Mouse (Mus musculus) cerebellum, adult 9-11 months (tissue): Measurements from ENCODE around the gene Rce1.

Experiments used
- DNase-seq: peaks from one replicate; pipeline ENCODE4 v3.0.0; 2022

Rce1 gene

GRCm38 (mm10) chr19:4625179-4625828 lies at the start of gene Rce1:
TSS of gene Rce1 (minus strand) at chr19:4625641.
- DNase-seq, result peak; percentile 88

DNA sequence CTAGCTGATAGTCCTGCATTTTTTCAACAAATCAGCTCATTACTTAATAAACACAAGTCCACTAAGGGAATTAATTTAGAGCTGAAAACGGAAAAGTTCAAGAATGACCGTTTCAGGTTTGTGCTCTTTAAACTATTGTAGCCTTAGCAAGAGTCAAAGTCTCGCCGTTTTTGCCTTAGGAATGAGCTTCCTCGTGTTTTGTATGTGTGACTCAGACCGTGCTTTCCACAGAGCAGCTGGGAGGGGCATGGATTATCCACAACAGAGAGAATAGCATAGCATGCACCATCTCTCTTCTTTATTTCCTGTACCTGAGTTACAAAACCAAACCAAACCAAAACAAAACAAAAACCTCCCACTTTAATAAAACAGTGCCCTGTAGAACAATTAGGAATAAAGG lies 47.0 kb upstream of the Rce1 start:
- DNase-seq, result no peak

GRCm38 (mm10) chr19:4670776-4671175 lies 45.3 kb upstream of the Rce1 start:
- DNase-seq, result no peak

DNA sequence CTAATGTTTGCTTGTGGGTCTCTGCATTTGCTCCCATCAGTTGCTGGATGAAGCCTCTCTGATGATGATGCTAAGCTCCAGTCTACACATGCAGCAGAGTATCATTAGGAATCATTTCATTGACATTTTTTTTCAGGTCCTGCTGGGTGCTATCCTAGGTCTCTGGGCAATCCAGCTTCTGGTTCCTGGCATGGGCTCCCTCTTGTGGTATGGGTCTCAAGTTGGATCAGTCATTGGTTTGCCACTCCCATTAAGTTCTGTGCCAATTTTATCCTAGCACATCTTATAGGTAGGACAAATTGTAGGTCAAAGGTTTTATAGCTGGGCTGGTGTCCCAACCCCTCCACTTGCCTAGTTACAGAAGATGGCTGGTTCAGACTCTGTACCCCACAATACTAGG lies 41.4 kb upstream of the Rce1 start:
- no peak for DNase-seq

DNA sequence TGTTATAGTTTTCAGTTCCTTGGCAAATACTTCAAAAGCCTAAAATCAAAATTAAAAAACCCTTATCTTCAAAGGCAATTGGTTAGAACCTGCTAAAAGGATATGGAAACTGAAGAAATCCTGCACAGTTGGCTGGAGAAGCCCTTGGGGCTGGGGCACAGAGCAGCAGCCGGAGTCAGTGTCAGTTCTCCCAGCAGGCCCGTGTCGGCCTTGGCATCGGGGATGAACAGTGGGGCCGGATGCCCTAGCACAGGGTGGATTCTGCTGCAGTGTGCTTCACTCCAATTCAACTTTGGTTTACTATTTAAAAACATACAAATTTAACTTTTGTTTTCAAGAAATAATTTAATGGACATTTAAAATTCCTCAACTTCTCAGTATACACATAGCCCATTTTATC lies 32.7 kb upstream of the Rce1 start:
- DNase-seq, result peak; percentile 38

DNA sequence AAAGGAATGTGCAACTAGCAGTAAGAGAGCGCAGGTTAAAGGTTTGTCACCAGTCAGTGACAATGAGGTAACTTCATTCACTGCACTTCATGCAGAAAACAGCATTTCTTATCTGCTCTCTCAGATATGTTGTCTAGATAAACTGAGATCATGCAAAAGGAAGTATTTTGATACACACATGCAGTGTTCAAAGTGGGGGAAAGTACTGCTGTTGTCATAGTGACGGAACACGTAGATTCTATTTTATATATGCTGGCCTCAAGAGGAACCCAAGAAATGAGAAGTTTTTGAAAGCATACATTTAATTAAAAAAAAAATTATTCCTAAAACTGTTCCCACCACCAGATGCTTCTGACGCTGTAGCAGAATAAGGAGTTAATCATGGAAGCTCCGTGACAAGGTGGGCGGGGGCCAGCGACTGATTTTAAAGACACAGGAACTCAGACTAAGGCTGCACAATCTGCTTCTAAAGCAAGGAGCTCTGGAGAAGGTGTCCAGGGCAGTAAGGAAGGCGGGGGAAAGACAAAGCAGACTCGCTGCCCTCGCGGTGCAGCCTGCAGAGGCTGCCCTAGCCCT lies 21.6 kb upstream of the Rce1 start:
- no peak for DNase-seq

DNA sequence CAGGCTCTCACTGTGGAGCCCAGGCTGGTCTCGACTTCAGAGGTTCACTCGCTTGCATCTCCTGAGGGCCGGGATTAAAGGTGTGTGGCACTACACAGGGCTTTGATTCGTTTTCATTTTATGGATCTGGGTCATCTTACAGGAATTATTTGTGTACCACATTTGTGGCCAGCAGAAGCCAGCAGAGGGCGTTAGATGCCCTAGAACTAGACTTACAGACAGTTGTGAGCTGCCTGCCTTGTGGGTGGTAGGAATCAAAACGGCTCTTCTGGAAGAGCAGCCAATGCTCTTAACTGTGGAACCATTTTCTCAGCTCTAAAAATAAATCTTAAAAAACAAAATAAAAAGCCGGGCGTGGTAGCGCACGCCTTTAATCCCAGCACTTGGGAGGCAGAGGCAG lies 18.8 kb upstream of the Rce1 start:
- peak; percentile 63 for DNase-seq

DNA sequence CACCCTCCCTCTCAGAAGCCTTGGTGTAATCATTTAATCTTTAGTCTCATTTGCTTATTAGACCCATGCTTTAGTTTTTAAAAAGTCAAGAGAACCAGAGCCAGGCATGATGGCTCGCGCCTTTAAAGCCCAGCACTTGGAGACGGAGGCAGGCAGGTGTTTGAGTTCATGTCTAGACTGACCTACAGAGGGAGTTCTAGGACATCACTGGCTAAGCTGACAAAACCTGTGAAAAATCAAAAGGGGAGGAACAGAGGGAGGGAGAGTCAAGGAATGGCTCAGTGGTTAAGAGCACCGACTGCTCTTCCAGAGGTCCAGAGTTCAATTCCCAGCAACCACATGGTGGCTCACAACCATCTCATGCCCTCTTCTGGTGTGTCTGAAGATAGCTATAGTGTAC lies 10.5 kb upstream of the Rce1 start:
- DNase-seq, result no peak

DNA sequence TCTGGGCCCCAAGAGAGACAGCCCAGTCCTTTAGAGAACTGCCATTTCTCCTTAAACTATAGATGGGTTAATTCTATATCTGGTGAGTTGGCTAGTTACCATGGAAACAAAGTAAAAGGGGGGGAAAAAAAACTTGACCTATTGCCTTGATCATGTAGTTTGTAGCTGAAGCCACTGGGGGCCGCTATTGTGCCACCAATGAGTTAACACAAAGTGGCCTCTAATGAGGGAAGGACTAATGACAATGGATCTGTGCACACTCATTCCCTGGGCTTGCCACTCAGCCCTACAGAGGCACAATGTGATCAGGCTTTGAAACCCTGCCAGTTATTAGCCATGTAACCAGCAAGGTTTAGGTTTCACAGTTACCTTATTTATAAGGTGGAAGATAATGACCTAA lies 3.4 kb upstream of the Rce1 start:
- peak; percentile 81 for DNase-seq

DNA sequence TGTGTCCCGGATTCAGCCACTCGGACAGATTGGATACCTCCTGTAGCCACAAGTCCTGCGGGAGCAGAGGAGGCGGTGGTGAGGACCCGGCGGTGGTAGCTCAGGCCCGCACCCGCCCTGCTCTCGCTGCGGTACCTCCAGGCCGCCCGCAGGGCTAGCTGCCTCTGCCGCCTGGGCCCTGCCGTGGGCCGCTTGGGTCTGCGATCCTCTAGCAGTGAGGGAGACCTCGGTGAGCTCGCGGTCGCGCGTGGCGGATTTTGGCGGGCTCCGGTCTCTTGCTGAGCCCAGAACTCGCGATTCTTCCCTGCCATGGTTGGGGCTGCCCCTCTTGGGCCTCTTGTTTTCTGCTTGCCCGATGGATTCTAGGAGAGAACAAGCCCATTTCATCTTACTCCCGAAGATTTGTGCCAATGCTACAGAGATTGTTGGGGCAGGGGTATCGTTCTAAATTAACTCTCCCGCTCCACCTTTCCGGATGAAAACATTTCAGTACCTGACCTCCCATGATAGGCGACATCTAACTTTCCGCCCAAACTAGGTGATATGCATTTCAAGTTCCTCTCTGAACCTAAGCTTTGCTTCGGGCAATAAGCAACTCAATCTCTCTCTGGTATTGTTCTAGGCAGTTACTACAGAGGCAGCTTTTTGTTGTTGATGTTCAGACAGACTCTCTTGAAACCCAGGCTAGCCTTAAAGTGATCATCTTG lies 541 bp upstream of the Rce1 start:
- DNase-seq, result no peak

DNA sequence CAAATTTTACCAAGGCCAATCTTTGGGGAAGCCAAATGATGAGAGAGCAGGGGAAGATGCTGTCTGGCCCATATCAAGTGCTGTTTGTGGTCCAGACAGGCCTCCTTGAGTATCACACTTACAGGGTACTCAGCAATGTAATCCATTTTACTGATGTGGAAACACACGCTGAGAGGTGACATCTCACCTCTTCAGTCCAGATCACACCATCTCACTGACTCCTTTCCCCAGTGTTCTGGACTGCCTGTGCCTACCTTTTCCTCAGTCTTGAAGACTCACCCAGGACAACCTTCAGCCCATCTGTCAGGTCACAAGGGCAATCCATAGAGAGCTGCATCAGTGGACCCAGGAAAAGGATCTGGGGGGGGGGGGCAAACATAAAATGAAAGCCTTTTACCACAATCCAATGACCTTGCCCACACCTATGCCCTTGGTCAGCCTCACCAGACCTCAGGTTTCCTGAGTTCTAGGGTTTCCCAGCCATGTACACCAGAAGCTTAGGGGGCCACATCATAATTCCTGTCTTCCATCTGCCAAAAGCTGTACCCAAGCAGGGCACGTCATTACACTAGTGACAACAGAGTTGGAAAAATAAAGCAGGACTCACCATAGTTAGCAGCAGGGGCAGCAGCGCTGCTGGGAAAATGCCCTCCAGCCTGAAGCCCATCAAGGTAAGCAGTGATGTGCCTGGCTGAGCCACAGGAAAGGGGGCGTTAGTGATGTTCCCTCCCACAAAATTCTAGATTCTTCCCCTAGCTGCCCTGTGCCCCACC lies 849 bp downstream of the Rce1 start:
- DNase-seq, result no peak

GRCm38 (mm10) chr19:4624006-4624405 lies 1.4 kb downstream of the Rce1 start:
- DNase-seq, result no peak

GRCm38 (mm10) chr19:4623419-4623818 lies 2.0 kb downstream of the Rce1 start:
- peak; percentile 45 for DNase-seq

DNA sequence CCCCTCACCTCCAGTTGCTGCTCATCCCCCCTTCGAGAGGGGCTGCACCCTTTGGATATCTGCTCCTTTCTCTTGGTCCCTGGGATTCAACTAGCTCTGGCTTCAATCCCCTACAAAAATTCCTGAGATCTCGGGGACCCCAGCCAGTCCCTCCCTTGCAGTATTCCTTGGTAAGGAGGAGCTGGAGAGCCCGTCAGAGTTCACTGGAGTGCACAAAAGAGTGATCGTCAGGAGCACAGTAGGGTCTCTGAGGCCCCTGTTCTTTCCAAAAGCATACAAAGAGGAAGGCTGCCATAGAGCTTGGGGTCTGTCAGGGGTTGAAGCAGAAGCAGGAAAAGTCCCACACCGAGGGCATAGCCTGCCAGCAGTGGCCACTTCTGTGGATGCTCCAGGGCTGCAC lies 2.7 kb downstream of the Rce1 start:
- DNase-seq, result peak; percentile 25

DNA sequence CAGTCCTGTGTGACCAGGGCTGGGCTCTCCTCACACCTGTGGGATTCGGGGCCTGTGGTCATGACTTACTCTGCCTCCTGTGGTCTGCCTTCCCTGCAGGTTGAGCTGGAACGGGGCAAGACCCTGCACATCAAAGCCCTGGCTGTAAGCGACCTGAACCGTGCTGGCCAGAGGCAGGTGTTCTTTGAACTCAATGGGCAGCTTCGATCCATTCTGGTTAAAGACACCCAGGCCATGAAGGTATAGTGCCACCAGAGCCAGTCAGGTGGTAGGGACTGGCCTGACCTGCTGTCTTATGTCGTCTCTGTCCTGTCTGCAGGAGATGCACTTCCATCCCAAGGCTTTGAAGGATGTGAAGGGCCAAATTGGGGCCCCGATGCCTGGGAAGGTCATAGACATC lies 4.7 kb downstream of the Rce1 start:
- peak; percentile 15 for DNase-seq

DNA sequence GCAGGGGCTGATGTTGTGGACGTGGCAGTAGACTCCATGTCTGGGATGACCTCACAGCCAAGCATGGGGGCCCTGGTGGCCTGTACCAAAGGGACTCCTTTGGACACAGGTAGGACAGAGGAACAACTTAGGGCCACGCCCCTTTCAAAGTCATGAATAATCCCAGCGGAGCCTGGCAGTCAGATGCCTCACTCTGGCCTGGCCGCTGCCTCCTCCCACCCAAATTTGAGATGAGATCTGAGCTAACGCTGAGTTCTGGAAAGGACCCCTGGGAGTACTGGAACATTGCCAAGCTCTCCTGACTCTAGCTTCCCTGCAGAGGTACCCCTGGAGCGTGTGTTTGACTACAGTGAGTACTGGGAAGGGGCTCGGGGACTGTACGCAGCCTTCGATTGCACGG lies 6.0 kb downstream of the Rce1 start:
- peak; percentile 49 for DNase-seq

DNA sequence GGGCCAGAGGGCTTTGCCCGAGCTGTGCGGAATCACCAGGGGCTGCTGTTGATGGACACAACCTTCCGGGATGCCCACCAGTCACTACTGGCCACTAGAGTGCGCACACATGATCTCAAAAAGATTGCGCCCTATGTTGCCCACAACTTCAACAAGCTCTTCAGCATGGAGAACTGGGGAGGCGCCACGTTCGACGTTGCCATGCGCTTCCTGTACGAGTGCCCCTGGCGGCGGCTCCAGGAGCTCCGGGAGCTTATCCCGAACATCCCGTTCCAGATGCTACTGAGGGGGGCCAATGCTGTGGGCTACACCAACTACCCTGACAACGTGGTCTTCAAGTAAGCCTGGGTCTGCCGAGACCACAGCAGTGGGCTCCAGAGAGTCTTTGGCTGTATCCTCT lies 7.3 kb downstream of the Rce1 start:
- no peak for DNase-seq

DNA sequence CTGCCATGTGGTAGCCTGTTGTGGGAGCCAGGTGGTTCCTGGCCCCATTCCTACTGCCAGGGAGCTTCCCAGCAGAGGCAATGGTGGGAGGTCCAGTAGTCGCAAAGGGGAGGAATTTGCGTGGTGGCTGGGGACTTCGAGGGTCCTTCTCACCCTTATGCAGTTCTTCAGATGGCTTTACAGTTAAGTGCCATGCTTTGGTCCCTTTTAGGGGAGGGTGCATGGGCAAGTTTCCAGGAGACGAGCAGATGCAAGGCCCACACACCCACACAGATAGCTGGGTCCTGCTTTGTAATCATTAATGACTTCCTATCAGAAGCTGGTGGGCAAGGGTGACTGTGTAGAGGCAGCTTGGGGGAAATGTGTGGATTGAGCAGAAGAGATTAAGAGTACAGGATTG lies 8.9 kb downstream of the Rce1 start:
- DNase-seq, result peak; percentile 59

GRCm38 (mm10) chr19:4615151-4616093 lies 10.0 kb downstream of the Rce1 start, which contains the start of gene Lrfn4:
TSS of gene Lrfn4 (minus strand) at chr19:4615667.
- DNase-seq, result peak; percentile 92

DNA sequence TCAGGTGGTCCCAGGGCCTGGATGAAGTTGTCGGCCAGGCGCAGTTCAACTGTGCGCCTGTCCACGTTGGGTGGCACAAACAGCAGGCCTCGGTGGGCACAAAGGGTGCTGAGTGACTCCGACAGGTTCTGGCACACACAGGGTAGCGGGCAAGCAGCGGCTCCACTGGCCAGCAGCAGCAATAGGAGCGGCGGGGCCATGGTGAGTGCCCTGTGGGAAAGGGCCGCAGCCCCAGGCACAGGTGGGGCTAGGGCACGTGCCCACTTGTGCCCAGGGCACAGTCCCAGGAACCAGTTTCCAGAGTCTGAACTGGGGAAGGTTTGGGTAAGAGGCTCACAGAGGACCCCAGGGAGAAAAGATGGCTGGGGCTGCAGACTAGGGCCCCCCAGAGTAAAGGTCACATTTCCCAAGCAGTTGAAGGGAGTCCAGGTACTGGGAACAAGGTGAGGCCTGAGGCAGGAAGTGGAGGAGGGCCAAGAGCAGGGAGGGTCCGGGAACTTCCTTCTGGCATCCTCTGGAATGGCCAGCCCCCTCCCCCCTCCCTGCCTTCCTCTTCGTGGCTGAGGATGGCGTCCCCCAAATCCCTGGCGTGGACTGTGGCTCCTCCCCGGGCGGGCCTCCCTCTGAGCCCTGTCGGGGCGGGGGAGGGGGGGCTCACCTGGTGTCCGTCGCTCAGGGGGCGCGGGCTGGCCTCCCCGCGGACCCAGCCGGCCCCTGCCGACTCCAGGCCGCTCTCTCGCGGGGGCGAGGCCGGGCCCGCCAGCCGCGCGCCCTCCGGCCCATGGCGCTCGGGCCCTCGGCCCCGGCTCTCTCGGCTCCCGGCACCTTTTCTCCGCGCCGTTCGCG lies 10.9 kb downstream of the Rce1 start:
- DNase-seq, result peak; percentile 71
